Mouse (Mus musculus) T-helper 2 cell (primary cell): ENCODE results near the gene Vwa2.

Experiments used
- in situ Hi-C: fragments of 300-600 bp; cut with MboI, MseI; formaldehyde crosslinking; loops from one replicate; pipeline ENCODE4 v1.15.1; 2025; ENCODE audit warnings: high pct_unique_total_duplicates

The Vwa2 gene

DNA sequence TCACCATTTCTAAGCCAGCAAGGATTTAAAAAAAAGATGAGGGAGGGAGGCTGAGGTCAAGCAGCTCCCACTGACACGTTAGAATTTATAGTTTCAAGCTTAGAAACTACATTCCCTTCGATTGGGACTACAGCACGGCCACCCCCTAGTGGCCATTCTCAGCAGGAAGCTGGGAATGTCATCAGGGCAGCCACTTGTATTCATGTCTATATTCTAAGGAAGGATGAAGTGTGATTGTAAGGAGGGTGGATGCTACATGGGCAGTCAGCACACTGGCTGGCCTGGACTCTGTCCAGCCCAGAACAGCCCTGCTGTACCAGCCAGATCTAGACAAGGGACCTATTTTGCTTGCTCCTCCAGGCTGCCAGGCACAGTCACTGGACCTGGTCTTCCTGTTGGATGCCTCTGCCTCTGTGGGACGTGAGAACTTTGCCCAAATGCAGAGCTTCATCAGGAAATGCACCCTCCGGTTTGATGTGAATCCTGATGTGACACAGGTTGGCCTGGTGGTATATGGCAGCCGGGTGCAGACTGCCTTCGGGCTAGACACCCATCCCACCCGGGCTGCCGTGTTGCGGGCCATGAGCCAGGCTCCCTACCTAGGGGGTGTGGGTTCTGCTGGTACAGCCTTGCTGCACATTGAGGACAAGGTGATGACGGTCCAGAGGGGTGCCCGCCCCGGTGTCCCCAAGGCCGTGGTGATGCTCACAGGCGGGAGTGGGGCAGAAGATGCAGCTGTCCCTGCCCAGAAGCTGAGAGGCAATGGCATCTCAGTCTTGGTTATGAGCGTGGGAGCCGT is 34.6 kb downstream of the Vwa2 start:
- in situ Hi-C loops = loop anchor here (25.0 kb wide), 1 partner anchor 254 kb away; no protein-coding TSS in a partner anchor

DNA sequence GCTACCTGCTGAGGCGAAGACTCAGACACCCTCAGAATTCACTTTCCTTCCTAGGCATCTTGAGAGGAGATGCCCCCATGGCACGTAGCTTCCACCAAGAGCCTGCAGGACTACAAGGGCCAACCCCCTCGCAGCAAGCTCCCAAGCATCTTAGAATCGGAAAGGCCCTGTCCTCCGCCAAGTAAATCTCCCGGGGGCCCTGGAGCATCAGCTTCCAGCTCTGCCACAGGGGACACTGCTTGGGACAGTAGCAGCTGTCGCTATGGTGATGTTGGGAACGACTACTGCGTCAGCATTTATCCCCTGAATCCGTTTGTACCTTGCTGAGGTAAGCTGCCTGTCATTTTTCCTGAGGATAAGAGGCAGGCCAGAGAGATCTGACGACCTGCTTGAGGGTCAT is 36.5 kb downstream of the Vwa2 start:
- in situ Hi-C loops = loop anchor here (25.0 kb wide), 1 partner anchor 252 kb away; no protein-coding TSS in a partner anchor

DNA sequence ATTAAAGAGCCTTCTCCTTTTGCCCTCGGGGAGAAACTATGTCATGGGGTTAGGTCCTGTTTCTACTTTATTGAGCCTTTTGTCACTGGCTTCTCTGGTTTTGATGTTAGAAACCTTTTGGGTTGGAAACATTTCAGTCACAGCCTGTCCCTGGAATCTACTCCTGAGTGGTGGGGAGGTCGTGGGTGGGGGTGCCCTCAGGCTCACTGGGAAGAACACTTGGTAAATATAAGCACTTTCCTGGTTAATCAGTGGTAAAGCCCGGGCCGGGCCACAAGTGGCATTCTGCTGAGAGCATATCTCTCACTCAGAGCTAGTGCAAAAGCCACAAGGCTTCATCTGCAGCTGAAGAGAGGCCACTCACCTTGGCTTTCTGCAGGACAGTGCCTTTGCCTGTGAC is 39.7 kb downstream of the Vwa2 start:
- in situ Hi-C loops = loop anchor here (25.0 kb wide), 1 partner anchor 249 kb away; no protein-coding TSS in a partner anchor

DNA sequence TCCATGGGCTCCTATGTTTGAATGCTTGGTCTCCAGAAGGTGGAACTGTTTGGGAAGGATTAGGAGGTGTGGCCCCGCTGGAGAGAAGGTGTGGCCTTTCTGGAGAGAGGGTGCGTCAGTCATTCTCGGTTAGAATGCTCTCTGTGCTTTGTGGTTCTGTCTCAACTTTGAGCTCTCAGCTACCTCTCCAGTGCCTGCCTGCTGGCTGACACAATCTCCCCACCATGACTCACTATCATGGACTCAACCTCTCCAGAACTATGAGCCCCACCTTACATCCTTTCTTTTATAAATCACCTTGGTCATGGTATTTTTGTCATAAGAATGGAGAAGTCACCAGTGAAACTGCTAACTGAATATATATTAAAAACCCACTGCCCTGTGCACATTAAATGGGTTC is 40.6 kb downstream of the Vwa2 start:
- in situ Hi-C loops = loop anchor here (5.0 to 25.0 kb wide), 2 partner anchors 113 to 248 kb away; no protein-coding TSS in a partner anchor

DNA sequence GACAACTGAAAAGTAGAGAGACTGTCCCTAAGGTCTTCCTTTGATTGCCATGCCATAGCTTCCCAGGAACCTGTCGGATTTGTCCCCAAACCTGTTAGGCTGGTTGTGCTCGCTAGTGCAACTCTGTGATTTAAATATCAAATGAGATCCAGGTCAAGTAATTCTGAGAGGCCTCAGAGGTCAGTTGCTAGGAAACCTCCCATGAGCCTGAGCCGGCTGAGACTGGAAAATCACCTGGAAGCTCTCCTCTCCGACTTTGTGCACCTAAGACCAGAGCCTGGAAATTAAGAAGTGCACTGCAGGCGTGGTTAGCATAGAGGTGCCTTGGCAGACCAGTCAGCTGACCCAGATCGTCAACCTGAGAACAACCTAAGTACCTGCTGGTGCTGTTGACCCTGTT is 41.0 kb downstream of the Vwa2 start:
- in situ Hi-C loops = loop anchor here (5.0 to 25.0 kb wide), 2 partner anchors 112 to 247 kb away; no protein-coding TSS in a partner anchor

DNA sequence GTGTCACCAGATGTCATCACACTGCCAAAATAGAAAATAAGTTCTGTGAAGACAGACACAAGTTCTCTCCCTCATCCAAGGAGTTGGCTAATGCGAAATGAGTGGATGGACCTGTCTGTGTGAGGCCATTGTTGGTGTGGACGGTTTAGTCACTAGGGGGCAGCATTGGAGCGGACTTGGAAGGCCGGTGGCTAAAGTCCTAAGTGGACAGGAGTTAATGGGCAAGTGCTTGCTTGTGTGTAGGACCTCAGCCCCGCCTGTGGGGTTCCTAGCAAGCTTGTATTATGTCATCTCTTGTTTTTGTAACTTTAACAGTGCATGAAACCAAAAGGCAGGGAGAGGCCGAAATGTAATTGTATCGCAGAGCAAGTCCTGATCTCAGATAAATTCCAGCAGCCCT is 45.6 kb downstream of the Vwa2 start:
- in situ Hi-C loops = loop anchor here (5.0 to 25.0 kb wide), 2 partner anchors 108 to 243 kb away; no protein-coding TSS in a partner anchor

DNA sequence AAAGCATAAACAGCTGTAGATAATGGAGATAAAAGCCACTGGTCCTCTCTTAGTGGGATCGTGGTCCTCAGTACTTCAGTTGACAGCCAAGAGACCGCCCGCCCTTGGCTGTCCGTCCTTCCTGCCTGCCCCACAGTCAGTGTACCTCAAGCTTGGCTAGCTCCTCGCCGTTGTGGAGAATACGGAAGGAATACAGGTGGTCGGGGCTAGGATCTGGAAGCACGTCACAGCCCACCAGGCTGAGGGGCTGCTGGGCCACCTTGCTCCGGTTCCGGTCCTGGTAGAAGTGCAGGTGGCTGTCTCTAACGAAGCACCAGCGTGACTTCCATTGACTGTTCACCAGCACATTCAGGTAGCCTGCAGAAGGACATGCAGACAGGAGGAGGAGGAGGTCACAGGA is 46.2 kb downstream of the Vwa2 start:
- in situ Hi-C loops = loop anchor here (25.0 kb wide), 1 partner anchor 242 kb away; no protein-coding TSS in a partner anchor

DNA sequence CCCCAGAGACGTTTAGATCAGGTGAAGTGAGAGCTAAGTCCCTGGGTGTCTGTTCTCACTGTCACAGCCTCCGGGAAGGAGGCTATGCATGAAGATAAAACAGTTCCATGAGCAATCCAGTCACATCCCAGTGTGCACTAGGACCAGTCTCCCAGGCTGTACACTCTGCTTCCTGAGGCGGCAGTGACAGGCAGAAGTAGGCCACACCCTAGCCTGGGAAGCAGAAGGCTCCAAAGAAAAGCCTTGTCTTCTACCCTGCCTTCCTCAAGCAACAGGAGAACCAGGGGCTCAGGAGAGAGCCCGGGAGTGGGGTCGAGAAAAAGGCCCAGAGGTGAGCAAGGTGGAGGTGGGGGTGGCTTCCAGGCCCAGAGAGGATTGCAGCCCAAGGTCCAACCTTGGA is 47.7 kb downstream of the Vwa2 start:
- in situ Hi-C loops = loop anchor here (25.0 kb wide), 1 partner anchor 241 kb away; no protein-coding TSS in a partner anchor

DNA sequence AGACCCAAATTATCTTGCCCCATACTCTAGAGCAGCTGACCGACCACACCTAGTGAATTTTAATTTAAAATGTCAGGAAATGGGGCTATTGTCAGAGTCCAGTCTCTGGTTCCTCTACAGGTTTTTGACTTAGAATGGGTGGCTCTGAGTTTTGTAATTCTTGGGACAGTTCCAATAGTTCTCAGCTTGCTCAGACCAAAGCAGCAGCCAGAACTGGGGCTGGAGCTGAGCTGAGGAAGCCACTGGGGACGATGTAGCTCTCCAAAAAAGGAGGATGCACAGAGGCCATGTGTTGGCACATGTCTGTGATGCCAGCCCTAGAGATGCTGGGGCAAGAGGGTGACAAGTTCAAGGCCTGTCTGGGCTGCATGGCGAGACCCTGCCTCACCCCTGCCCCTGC is 55.3 kb downstream of the Vwa2 start:
- in situ Hi-C loops = no loop called here

DNA sequence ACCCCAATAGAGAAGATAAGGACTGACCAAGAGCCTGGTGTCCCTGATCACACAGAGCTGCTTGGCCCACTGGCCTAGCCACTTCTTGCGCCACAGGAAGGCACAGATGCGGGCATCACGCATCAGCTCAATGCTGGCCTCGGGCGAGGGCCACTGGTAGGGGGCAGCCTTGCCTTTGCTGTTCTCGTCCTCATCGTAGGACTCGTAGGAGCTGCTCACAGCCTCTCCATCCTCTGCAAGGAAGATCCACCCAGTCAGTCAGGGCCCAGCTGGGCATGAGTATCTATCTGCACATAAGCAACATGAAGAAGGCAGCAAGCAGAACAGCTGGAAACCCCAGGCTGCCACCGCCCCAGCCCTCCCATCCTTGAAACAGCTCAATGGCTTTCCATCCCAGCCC is 56.0 kb downstream of the Vwa2 start:
- in situ Hi-C loops = no loop called here

DNA sequence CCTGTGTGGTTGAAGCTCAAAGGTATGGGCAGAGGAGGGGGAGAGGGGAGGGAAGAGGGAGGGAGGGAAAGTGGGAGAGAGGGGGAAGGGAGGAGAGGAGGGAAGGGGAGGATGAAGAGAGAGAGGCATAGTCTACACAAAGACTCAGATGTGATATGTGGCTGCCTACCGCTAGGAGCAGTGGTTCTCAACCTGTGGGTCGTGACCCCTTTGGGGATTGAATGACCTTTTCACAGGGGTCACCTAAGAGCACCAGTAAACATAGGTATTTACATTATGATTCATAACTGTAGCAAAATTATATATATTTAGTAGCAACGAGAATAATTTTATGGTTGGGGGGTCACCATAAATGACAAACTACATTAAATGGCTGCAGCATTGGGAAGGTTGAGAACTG is 59.8 kb downstream of the Vwa2 start:
- in situ Hi-C loops = no loop called here

DNA sequence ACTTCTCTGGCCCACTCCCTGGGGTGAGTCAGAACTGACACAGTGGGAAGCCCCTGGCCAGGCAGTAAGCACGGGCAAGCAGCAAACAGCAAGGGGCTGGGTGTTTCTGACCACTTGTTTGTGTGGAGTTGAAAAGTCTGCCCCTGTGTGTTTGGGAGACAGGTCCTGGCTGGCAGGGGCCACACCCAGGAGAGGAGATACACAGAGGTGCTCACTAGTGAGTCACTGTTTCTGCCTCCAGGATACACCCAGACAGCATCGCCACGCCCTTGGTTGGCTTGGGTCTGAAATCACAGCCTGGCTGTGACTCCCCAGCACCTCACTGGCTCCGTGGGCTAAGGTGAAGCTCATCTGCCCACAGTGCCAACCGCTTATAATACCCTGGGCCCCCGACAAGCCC is 61.1 kb downstream of the Vwa2 start:
- in situ Hi-C loops = no loop called here

DNA sequence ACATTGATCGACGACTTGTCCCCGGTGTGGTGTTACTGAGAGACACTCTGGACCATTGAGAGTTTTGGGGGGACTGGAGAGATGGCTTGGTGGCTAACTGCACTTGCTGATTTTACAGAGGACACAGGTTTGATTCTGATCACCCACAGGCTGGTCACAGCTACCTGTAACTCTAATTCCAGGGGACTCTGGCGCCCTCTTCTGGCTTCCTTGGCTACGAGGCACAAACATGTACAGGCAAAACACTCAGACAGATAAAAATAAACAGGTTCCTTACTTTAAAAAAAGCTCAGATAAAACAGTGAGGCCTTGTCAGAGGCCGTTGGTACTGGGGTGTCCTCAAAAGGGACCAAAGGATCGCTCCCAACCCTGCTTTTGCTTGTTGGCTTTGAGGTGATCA is 61.7 kb downstream of the Vwa2 start:
- in situ Hi-C loops = no loop called here

DNA sequence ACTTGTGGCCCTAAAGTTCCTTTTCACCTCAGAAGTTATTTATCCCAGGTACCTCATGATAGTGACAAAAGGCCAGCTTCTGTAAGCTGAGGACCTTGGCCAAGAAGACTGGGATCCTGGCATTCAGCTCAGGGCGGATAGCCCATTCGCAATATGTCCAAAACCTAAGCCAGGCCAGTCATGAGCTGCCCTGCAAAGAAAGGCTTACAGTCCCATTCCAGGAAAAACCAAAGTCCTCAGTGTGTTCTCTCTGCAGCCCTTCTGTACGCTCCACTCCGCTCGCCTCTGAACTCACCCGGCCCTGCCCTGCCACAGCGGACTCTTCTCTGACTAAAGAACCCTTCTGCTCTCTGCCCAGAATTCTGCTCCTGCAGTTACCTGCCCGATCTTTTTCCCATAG is 62.2 kb downstream of the Vwa2 start:
- in situ Hi-C loops = no loop called here

DNA sequence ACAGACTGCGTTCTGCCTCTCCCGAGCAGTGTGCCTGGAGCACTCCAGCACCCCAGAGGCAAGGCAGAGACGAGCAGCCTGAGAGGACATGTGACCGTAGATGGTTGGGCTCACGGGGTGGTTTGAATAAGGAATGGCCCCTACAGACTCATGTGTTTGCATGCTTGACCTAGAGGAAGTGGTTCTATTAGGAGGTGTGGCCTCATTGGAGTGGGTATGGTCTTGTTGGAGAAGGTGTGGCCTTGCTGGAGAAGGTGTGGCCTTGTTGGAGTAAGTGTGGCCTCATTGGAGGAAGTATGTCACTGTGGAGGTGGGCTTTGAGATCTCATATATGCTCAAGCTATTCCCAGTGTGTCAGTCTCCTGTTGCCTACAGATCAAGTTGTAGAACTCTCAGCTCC is 63.9 kb downstream of the Vwa2 start:
- in situ Hi-C loops = no loop called here

DNA sequence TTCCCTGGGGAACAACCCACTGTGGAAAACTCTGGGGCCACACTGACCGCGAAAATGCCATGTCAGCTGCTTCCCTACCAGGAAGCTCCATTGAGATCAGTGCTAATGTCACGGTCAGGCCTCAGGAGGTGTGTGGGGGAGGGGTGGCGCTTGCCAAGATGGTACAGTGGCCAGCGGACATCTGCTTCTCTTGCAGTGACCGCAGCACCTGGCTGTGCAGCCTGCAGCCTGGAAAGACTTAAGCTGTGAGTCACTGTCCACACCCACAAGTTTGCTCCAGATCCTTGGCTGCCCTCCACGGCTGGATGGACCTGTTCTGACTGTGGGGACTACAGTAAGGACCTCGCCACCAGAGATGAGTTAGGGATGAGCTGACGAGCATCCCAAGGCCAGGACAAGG is 65.8 kb downstream of the Vwa2 start:
- in situ Hi-C loops = loop anchor here (5.0 kb wide), 1 partner anchor 52 kb away; no protein-coding TSS in a partner anchor

DNA sequence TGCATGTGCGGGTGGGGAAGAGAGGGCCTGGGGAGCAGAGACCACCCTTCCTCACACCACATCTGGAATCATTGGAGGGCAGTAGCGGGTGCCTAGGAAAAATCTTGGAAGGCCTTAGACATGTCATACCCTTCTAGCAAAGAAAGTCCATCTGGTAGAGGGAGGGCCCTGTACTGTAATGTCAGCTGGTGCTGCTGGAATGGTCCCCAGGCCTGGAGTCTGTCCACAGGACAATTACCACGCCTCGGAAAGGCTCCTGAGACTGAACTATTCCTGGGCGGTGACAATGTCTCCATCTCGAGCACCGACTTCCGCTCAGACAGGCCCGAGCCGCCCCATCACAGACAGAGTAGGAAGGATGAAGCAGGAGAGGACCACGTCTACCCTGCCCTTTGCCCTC is 66.5 kb downstream of the Vwa2 start:
- in situ Hi-C loops = loop anchor here (5.0 kb wide), 1 partner anchor 52 kb away; no protein-coding TSS in a partner anchor

DNA sequence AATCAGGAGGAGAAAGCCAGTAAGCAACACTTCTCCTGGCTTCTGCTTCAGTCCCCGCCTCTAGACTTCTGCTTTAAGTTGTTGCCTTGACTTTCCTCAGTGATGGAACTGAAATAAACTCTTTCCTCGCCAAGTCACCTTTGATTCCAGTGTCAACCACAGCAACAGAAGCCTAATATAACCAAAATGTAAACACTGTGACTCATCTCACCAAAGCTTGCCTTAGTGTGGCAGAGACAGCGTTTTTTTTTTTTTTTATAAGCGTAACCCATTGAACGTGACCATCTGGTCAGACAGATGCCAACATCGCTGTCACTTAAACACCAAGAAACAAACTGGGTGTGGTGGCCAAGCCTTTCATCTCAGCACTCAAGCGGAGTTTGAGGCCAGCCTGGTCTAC is 68.2 kb downstream of the Vwa2 start:
- in situ Hi-C loops = loop anchor here (5.0 kb wide), 1 partner anchor 50 kb away; no protein-coding TSS in a partner anchor

DNA sequence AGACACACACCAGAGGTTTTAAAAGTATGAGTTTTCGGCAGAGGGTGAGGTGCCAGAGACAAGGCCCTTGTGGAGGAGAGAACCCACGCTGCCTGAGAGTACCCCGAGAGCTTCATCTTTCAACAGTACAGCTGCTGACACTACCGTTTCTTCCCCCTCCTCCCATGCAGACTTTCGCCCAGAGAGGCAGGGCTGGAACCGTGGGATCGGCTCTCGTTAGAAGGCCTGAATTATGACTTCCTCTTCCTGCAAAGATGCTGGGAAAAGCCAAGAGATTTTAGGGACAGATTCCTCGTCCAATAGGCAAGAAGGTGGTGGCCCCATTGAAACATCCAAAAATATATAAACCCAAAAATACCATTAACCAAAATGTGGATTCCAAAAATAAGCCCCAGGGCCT is 70.2 kb downstream of the Vwa2 start:
- in situ Hi-C loops = loop anchor here (5.0 kb wide), 1 partner anchor 48 kb away; no protein-coding TSS in a partner anchor

DNA sequence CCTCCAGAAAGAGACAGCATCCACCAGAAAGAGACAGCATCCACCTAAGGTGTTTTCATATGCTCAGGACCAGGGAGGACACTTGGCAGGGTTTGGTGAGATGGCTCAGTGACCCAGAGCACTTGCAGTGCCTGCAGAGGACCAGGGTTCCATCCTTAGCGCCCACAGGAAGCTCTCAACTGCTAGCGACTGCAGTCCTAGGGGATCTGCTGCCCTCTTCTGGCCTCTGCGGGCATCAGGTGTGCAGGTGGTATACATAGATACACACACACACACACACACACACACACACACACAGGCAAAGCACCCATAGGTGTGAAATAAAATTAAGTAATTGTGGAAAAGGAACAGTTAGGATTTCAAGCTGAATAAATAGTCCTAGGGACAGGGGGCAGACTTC is 70.8 kb downstream of the Vwa2 start:
- in situ Hi-C loops = loop anchor here (5.0 kb wide), 1 partner anchor 47 kb away; no protein-coding TSS in a partner anchor

DNA sequence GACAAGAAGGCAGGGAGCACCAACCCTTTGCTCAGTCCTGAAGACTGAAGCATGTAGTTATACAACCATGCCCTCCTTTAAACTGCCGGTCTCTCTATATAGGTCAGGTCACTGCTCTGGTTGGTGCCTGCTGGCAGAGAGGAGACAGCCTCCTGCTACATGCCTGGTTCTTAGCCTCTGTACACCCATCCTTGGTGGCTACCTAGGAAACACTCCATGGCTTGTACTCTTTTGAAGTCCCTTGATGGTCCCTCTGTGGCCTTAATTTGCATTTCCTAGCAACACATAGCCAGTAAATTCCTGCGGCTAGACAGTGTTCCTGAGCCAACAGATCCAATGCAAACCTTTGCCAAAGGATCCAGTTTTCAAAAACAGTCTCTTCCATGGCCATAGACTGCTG is 71.6 kb downstream of the Vwa2 start:
- in situ Hi-C loops = no loop called here

DNA sequence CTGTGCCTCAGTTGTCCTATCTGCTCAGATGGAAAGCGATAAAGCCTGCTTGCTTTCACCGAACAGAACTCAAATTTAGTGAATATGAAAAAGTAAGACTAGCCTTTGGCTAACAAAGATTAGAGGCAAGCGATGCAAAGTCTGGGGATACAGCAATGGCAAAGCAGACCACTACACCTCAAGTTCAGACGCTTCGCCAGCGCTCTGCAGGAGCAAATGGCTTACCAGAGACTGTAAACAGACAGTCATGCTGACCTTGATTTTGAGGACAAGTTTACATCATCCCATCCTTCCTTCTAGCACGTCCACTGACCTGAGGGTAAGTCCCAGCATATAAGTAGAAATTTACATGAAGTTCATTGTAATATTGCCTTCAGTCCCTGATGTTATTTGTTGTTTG is 72.2 kb downstream of the Vwa2 start:
- in situ Hi-C loops = no loop called here

DNA sequence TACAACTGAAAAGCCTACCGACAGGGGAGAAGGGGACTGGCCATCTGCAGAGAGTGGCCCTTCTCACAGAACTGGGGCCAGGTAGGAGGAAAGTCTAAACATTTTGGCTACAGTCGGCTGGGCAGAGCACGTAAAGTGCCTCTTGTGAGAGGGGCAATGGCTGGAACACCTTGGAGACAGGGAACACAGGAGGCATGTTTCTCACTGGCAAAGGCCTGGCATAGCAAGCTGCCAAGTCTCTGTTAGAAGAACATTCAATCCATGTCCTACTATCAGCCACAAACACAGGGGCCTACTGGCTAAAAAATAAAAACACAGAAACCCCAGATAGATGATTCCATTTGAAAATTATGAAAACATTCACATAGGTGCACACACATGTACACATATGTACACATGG is 72.7 kb downstream of the Vwa2 start:
- in situ Hi-C loops = no loop called here
